9 mouse cellular contexts compared by ENCODE assay signal in the genomic region with DNA sequence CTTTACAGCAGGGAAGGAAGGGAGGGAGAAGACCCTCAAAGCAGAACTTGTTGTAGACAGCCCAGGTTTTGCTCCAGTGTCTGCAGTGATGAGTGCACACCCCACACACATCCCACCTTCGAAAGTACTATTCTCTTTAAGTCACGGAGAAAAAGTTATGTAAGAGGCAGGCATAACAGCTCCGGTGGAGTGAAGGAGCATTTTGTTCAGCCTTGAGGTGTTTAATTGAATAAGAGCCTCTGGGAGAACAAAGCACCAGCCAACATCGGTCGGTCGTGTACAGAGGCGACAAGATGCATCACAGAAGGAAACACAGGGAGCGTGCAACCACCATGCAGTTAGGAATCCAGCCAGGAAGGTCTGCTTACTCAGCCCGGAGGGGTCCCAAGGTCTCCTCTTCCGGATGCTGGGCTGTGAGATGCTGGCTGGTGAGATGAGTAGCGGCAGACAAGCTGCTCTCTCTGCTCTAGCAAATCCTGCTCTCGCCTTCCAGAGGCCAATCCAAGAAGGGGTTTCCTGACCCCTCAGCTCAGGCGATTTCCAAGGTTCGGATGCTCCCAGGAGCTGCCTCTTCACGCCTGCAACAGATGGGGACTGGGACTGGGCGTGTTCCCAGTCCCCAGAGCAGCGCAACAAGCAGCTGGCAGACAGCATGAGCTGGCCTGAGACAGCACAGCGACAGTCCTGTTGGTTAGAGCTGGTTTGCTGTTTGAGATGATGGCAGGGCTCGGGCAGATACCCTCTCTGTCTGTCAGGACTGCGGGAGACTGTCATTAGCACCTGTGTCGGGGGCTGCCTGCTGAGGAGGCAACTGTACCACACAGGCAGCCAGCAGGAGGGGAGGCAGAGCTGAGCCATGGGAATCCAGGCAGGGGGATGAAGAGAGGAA. TPM values are rescaled to one million over a fixed set of nuclear protein-coding genes. Genes with fewer than 3 reads are reported as not detected.
DNase-seq lines count a peak whose midpoint lies in the region; ATAC-seq and TF ChIP-seq lines count a peak whose summit lies in the region.
"Had no signal": no experiment of that assay in that cellular context is flagged by ENCODE, and none has a peak within 500 bp of the region (broad histone marks: within the 10 kb centered on the region; RNA-seq: fewer than 3 reads in every experiment).

No protein-coding gene starts in this region.

- no peak overlapping the region for H3K9ac ChIP-seq in intestine, embryonic 15.5 days
- no peak overlapping the region for H3K9ac ChIP-seq in intestine, postnatal 0 days (ENCODE audit: low read depth, low read length)
- H3K9ac ChIP-seq in heart, embryonic 13.5 days, result 0 out of 2 replicates have a peak overlapping the region, but pooled peaks have one; percentile 45
- H3K9ac ChIP-seq in lung, postnatal 0 days (replicated peaks; ENCODE audit: low read depth), result no peak overlapping the region
- H3K9ac ChIP-seq: liver, embryonic 14.5 days had no signal

- peak overlapping the region; percentile 37; the same call in 1 of the 2 replicates for H3K4me2 ChIP-seq in intestine, embryonic 15.5 days (replicated peaks)
- no peak overlapping the region for H3K4me2 ChIP-seq in intestine, postnatal 0 days (replicated peaks; ENCODE audit: low read depth)
- peak overlapping the region; percentile 24; the same call in 1 of the 2 replicates for H3K4me2 ChIP-seq in heart, embryonic 13.5 days
- H3K4me2 ChIP-seq in lung, postnatal 0 days (replicated peaks; ENCODE audit: low read depth, low read length), result no peak overlapping the region

- WGBS in intestine, embryonic 15.5 days, result 31% methylated on average over 21 of the region's 21 CpGs
- 47% methylated on average over 21 of the region's 21 CpGs for WGBS in intestine, postnatal 0 days
- 22% methylated on average over 21 of the region's 21 CpGs for WGBS in heart, embryonic 13.5 days
- WGBS in lung, postnatal 0 days, result 27% methylated on average over 21 of the region's 21 CpGs

- no peak for TF ChIP-seq CTCF in intestine, postnatal 0 days (IDR thresholded peaks at IDR 0.05; ENCODE audit: low read depth)
- TF ChIP-seq CTCF in lung, postnatal 0 days (IDR thresholded peaks at IDR 0.05), result no peak

- H3K9me3 ChIP-seq in intestine, embryonic 15.5 days, result no peaks in the 10 kb centered on the region
- no peaks in the 10 kb centered on the region for H3K9me3 ChIP-seq in intestine, postnatal 0 days (ENCODE audit: control insufficient read depth)
- no peaks in the 10 kb centered on the region for H3K9me3 ChIP-seq in heart, embryonic 13.5 days
- no peaks in the 10 kb centered on the region for H3K9me3 ChIP-seq in lung, postnatal 0 days (ENCODE audit: low read length)

- DNase-seq in cerebellum, adult 9-10 months, result peak; percentile 84
- DNase-seq in left cerebral cortex, postnatal 36 days (ENCODE audit: low spot score in 2 of 2), result peak; percentile 61 to 68
- peak; percentile 61 to 66 for DNase-seq in right cerebral cortex, adult 2 months (ENCODE audit: low spot score in 2 of 2)
- no peak for DNase-seq in thymus, postnatal 36 days
- DNase-seq in lung, postnatal 0 days (ENCODE audit: low spot score), result no peak

- H3K27me3 ChIP-seq in intestine, embryonic 15.5 days (replicated peaks), result no peaks in the 10 kb centered on the region; the same call in 1 of the 2 replicates
- no peaks in the 10 kb centered on the region for H3K27me3 ChIP-seq in intestine, postnatal 0 days (replicated peaks; ENCODE audit: control insufficient read depth, insufficient read depth, low read length)
- peaks cover 39% of the 10 kb centered on the region for H3K27me3 ChIP-seq in heart, embryonic 13.5 days (replicated peaks)
- no peaks in the 10 kb centered on the region for H3K27me3 ChIP-seq in lung, postnatal 0 days (replicated peaks; ENCODE audit: insufficient read depth, low read length)

- TF ChIP-seq EP300 in lung, postnatal 0 days (IDR thresholded peaks at IDR 0.05), result no peak

- peaks cover 25% of the 10 kb centered on the region for H3K4me1 ChIP-seq in intestine, embryonic 15.5 days (replicated peaks)
- no peaks in the 10 kb centered on the region for H3K4me1 ChIP-seq in intestine, postnatal 0 days (replicated peaks; ENCODE audit: control insufficient read depth, insufficient read depth, low read length)
- peaks cover 60% of the 10 kb centered on the region for H3K4me1 ChIP-seq in heart, embryonic 13.5 days
- H3K4me1 ChIP-seq in lung, postnatal 0 days (ENCODE audit: insufficient read depth, low read depth, low read length), result peaks cover 18% of the 10 kb centered on the region; the same call in 1 of the 2 replicates

- no peaks in the 10 kb centered on the region for H3K36me3 ChIP-seq in intestine, embryonic 15.5 days
- no peaks in the 10 kb centered on the region for H3K36me3 ChIP-seq in intestine, postnatal 0 days (ENCODE audit: control insufficient read depth, insufficient read depth)
- no peaks in the 10 kb centered on the region for H3K36me3 ChIP-seq in heart, embryonic 13.5 days
- H3K36me3 ChIP-seq in lung, postnatal 0 days (ENCODE audit: insufficient read depth, low read length), result no peaks in the 10 kb centered on the region

- ATAC-seq in intestine, embryonic 15.5 days, result no peak
- no peak for ATAC-seq in intestine, postnatal 0 days
- ATAC-seq in heart, embryonic 13.5 days (ENCODE audit: extremely low read depth, insufficient number of reproducible peaks, low FRiP score, low TSS enrichment), result no peak
- no peak for ATAC-seq in lung, postnatal 0 days

- intact Hi-C loops in left cerebral cortex, postnatal 36 days (cut with DNase I), result loop anchor here (2.0 kb wide), 1 partner anchor 22 kb away; no protein-coding TSS in a partner anchor

- no peak overlapping the region for H3K27ac ChIP-seq in intestine, embryonic 15.5 days
- H3K27ac ChIP-seq in intestine, postnatal 0 days (ENCODE audit: low read depth, low read length), result no peak overlapping the region
- H3K27ac ChIP-seq in heart, embryonic 13.5 days (replicated peaks), result no peak overlapping the region
- H3K27ac ChIP-seq in lung, postnatal 0 days (ENCODE audit: low read length), result no peak overlapping the region
- H3K27ac ChIP-seq: liver, embryonic 14.5 days had no signal

- H3K4me3 ChIP-seq in intestine, embryonic 15.5 days (replicated peaks), result no peak overlapping the region
- H3K4me3 ChIP-seq in intestine, postnatal 0 days (ENCODE audit: low read depth, low read length), result no peak overlapping the region
- no peak overlapping the region for H3K4me3 ChIP-seq in heart, embryonic 13.5 days
- no peak overlapping the region for H3K4me3 ChIP-seq in lung, postnatal 0 days (ENCODE audit: low read depth, low read length)

RNA-seq across cellular contexts. Expression of a gene that starts 41.3 kb away (rescaled TPM):
- 52.2 and 52.3 TPM in 2 replicates for polyA plus RNA-seq in intestine, embryonic 15.5 days (2015; fragmentation: Nextera tagmentation; extraction: Ambion mirVana)
- polyA plus RNA-seq in intestine, postnatal 0 days (2015; fragmentation: Nextera tagmentation; extraction: Ambion mirVana), result 38.3 and 42.7 TPM in 2 replicates
- 83.7 and 90.0 TPM in 2 replicates for polyA plus RNA-seq in heart, embryonic 13.5 days (2015; fragmentation: Nextera tagmentation; extraction: Ambion mirVana)
- 100 to 1,000 TPM in 1 of 2 experiments, 10 to 100 TPM in 1; 90.6 to 123 TPM for total RNA-seq in left cerebral cortex, postnatal 36 days (2021)
- polyA plus RNA-seq in lung, postnatal 0 days (2015; fragmentation: Nextera tagmentation; extraction: Ambion mirVana), result 16.2 and 17.0 TPM in 2 replicates

Comparison
In these comparisons a context has a peak if more than half of its experiments do, and no peak if none do; other contexts are left out.
1. H3K4me2 ChIP-seq: peak in intestine, embryonic 15.5 days (single experiment) and heart, embryonic 13.5 days (single experiment); none in intestine, postnatal 0 days (single experiment) and lung, postnatal 0 days (single experiment).
2. DNase-seq: peak in cerebellum, adult 9-10 months (single experiment), left cerebral cortex, postnatal 36 days (2 of 2) and right cerebral cortex, adult 2 months (2 of 2); none in thymus, postnatal 36 days (0 of 2) and lung, postnatal 0 days (single experiment).